Mouse (Mus musculus) brain, embryonic 14.5 days (tissue): ENCODE measurements around the gene Gm3336.

ENCODE experiments used
- CTCF ChIP-seq: fragments of 200-500 bp; IDR thresholded peaks from 2 replicates; pipeline ENCODE4 v1.5.1; 2012; ENCODE audit warnings: inconsistent platforms, mild to moderate bottlenecking, moderate library complexity, borderline replicate concordance; ENCODE audit not compliant: insufficient read depth, insufficient read length; ENCODE audit errors: extremely low read depth
- POLR2A ChIP-seq: fragments of 200-500 bp; IDR thresholded peaks from 2 replicates; pipeline ENCODE4 v1.6.1; 2012; ENCODE audit warnings: mild to moderate bottlenecking, inconsistent platforms, borderline replicate concordance; ENCODE audit not compliant: poor library complexity, insufficient read depth, insufficient read length, severe bottlenecking; ENCODE audit errors: extremely low read depth

DNA sequence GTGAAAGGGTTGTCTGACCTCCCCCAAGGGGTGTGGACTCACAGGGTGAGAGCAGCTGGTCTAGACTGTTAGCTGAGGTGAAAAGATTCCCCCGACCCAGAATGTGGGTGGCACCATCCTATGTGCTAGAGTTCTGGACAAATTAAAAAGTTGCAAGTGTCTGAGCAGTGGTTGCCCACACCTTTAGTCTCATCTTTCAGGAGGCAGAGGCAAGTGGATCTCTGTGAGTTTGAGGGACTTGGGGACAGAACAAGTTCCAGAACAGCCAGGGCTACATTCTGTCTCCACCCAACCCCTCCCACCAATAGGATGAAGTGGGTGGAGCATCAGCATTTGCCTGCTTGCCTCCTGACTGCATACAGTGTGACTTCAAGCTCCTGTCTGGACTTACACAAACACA is 43.8 kb downstream of the Gm3336 start:
- TF ChIP-seq CTCF, result no peak
- no peak for TF ChIP-seq POLR2A
